Mouse (Mus musculus) T-helper 17 cell (primary cell): ENCODE data around the gene Slc35b2.

ENCODE experiments used
- in situ Hi-C, 2 experiments: fragments of 300-600 bp; cut with MboI, MseI; formaldehyde crosslinking; loops; 1 replicate in 1 of 2; 2 replicates in 1 of 2; pipeline ENCODE4 v1.15.1; 2025; ENCODE audit warnings: high pct_unique_total_duplicates in 2 of 2

Gene Slc35b2

GRCm38 (mm10) chr17:45596631-45597396, 33.1 kb downstream of the Slc35b2 start:
- in situ Hi-C loops: loop anchor here in 1 of 2 experiments (10.0 kb wide), 1 partner anchor 1618 kb away; no protein-coding TSS in a partner anchor

- in situ Hi-C loops: loop anchor here in 1 of 2 experiments (10.0 kb wide), 1 partner anchor 1617 kb away; no protein-coding TSS in a partner anchor
Observed at GRCm38 (mm10) chr17:45597787-45598186, 34.1 kb downstream of the Slc35b2 start.

- in situ Hi-C loops: loop anchor here in 1 of 2 experiments (10.0 kb wide), 1 partner anchor 1616 kb away; no protein-coding TSS in a partner anchor
Observed at GRCm38 (mm10) chr17:45598376-45598775, 34.7 kb downstream of the Slc35b2 start.

- in situ Hi-C loops: loop anchor here in 1 of 2 experiments (10.0 kb wide), 1 partner anchor 1616 kb away; no protein-coding TSS in a partner anchor
Observed at GRCm38 (mm10) chr17:45598891-45599290, 35.2 kb downstream of the Slc35b2 start.

DNA sequence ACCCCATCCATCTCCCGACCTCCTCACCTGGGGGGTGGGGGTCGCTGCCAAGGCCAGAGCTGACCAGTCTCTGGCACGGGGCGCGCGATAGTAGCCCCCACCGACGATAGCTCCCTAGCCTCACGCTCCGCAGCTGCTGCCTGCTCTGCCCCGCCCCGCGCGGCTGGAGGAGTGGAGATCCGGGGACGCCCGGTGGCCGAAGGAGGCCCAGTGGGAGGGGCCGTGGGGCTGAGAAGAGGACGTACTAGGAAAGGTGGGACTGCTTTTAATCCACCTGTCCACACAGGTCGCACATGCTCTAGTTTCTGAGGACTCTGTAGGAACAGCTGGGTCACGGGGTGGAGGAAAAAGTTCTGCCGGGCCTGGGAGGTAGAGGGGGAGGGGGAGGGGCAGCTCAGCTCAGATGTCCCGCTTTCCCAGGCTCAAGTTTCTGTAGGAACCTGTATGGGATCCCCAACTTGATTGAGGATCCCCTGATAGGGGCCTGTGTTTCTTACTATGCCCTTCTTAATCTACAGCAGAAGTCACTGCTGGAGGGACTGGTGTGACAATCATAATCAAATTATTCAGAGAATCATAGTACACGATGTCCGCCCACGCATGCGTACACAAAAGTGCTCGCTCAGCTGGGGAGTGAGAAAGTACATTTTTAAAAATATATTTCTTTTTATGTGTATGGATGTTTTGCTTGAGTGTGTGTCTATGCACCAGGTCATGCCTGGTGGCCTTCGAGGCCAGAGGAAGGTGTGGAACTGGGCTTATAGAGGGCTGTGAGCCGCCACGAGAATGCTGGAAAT, 36.0 kb downstream of the Slc35b2 start, which contains the start of gene Slc29a1:
Slc29a1 (minus strand) TSS at position 161 of the 797 bp plus-strand sequence.
- in situ Hi-C loops: loop anchor here in 1 of 2 experiments (10.0 kb wide), 1 partner anchor 1615 kb away; no protein-coding TSS in a partner anchor

GRCm38 (mm10) chr17:45600267-45600666, 36.6 kb downstream of the Slc35b2 start:
- in situ Hi-C loops: no loop called here

DNA sequence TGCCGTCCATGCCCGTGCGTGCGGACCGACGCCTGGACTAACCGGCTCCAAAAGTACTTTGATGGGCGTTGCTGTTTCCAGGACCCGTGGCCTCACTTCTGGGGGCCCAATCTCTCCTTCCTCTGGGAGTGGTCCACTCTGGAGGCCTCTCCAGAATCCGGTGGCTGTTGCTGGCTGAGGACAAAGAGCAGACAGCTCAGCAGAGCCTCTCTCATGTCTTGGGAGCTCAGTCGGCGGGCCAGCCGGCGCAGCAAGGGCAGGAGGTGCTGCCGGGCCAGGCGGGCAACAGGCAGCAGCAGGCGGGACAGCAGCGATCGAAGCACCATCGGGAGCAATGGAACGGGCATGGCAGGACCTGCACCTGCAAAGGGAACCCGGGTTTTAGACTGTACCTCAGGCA, 37.7 kb downstream of the Slc35b2 start:
- in situ Hi-C loops: no loop called here

GRCm38 (mm10) chr17:45601877-45602304, 38.2 kb downstream of the Slc35b2 start, which contains the start of gene Mymx:
Mymx (minus strand) TSS chr17:45602102.
- in situ Hi-C loops: no loop called here

DNA sequence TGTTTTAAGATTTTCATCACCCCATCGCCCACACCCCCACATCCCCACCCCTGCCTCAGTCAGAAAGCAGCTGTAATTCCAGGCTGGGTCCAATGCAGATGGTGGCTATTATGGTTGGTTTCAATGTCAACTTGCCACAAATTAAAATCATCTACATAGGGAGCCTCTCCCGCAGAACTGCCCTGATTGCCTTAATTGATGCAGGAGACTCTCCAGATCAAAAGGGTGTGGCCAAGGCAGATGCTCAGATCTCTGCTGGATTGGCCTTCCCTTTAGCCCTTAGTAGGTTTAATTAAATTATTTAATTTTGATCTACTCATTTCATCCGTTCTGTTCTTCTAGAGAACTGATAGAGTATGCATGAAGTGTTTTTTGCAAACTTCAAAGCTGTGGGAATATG, 39.3 kb downstream of the Slc35b2 start:
- in situ Hi-C loops: no loop called here

DNA sequence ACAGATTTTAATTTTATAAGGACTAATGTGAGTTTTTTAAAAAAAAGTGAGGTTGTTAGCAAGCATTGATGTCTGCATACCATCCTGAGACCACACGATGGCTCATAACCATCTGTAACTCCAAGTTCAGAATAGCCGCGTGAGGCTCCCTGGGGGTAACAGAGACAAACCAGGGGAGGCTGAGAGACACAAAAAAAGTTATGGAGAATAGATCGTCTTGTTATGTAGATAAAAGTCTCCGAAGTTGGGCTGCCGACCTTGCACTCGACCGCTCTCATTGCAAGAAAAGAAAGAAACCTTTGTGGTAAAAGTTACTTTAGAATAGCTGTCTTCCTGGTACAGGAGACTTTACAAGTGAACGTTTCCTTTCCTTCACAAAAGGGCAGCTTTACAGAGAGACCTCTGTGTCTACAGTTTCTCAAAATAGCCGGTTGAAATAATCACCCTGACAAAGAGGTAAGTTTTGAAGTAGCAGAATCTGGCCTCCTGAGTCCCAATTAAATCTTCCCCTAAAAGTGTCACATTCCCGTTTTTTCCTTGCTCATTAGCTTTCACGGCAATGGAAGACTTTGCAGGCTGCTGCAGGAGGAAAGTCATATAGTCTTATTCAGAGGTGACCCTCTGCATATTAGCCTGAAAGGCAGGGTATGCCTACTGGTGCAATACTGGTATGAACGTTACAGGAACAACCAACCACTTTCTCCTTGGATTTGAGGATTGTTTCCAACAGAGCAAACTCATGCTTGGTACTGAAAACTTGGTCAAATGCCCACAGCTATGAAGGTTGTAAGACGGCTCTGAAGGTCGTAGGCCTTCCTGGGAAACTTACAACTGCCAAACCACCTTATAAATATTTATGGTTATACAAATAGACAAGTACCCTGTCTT, 43.6 kb downstream of the Slc35b2 start:
- in situ Hi-C loops: no loop called here

DNA sequence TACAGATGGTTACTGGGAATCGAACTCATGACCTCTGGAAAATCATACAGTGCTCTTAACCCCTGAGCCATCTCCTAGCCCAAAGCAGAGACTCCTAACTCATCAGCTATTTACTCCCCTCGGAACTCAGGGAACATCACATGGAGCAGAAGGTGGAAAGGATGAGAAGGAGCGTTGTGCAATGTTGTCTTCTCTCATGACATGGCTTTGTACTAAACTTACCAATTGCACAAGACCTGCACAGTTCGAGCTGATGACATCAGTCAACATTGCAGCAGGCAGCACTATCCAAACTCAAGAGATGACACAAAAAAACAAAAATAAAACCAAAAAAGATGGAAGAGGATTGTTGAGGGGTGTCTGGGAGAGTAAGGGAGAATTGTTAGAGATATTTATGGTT, 44.7 kb downstream of the Slc35b2 start:
- in situ Hi-C loops: no loop called here

DNA sequence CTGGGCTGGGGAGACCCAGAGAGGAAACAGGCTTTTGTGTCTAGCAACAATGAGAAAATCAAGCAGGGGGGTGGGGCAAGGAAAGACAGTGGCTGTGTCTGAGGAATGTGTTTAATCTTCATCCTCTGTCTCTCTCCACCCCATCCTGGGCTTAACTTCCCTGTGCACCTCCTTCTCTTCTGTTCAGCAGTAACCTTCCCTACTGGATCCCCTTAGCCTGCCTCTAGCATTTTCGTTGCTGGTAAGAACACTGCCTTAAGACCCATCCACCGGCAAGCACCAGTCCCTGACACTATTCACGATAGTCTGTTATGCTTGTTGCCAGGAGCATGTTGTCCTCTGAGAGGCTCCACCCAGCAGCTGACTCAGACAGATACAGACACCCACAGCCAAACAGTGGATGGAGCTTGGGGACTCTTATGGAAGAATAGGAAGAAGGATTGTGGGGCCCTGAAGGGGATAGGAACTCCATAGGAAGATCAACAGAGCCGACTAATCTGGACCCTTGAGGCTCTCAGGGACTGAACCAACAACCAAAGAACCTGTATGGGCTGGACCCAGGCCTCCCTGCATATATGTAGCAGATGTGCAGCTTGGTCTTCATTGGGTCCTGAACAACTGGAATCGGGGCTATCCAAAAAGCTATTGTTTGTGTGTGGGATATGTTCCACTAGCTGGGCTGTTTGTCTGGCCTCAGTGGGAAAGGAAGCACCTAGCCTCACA, 46.6 kb downstream of the Slc35b2 start:
- in situ Hi-C loops: no loop called here

GRCm38 (mm10) chr17:45612008-45612407, 48.3 kb downstream of the Slc35b2 start:
- in situ Hi-C loops: no loop called here

- in situ Hi-C loops: no loop called here
Observed at GRCm38 (mm10) chr17:45612921-45613320, 49.2 kb downstream of the Slc35b2 start.

- in situ Hi-C loops: no loop called here
Observed at GRCm38 (mm10) chr17:45616046-45616650, 52.5 kb downstream of the Slc35b2 start.

DNA sequence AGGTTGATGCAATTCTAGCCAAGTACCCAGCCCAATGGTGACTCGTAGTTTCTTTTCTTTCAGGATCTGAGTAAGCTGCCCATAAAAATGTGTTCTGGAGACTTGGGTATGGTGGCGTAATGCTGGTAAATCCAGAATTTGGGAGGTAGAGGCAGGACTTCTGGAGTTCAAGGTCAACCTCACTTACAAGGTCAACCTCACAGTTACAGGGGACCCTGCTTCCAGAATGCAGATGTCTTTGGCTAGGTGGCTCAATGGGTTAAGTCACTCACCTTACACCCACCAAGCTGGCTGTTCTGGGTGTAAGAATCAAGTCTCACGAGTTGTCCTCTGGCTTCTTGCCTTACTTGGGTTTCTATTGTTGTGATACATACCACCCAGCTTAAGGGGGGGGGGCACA, 53.0 kb downstream of the Slc35b2 start:
- in situ Hi-C loops: no loop called here
